Mouse (Mus musculus): Measurements from ENCODE around the gene Zfp473.
"Not testable (repeated sequence)": the region's sequence is repeated elsewhere in the genome, so short reads cannot be mapped to it uniquely, and the experiment has no call there.

Zfp473 gene

GRCm38 (mm10) chr7:44750950-44751349, at the start of gene Zfp473:
Zfp473 (minus strand) TSS chr7:44751050.
- DNase-seq (ENCODE audit: low spot score), result not testable (repeated sequence)

DNA sequence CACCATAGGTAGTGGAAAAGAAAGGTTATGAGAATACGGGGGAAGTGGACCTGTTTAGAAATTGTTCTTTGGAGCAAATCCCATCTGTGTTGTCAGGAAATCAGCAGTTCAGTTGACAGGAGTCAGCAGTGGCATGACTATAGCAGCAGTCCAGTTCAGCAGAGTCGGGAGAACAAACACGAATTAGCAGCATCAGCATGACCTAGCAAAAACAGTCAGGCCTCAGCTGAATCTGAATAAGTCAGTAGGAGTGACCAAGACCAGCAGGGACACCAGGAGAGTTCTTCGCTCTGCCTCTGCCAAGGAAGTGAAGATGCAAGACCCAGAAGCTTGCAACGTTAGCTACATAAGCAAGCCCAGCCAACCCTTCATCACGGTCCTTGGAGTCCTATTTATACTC, 41.9 kb upstream of the Zfp473 start:
- no peak for DNase-seq (ENCODE audit: low spot score)

- DNase-seq (ENCODE audit: low spot score), result no peak
Observed at GRCm38 (mm10) chr7:44790066-44790465, 39.2 kb upstream of the Zfp473 start.

DNA sequence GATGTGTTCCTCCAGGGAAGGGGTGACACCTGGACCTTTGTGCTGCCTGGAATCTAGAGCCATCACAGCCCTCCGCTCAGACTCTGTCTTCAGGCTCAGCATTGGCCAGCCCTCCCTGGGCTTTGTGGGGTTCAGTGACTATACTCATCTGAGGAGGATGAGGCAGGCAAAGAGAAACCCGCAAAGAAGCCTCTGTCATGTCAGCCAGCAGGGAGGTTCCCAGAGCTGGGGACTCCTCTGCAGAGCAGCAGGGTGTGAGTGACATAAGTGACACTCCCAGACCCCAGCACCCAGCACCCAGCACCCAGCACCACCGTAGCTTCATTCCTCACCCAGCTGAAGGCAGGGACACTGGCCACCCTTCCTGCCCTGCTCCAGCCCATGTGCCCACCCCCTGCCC, 38.7 kb upstream of the Zfp473 start:
- no peak for DNase-seq (ENCODE audit: low spot score)

DNA sequence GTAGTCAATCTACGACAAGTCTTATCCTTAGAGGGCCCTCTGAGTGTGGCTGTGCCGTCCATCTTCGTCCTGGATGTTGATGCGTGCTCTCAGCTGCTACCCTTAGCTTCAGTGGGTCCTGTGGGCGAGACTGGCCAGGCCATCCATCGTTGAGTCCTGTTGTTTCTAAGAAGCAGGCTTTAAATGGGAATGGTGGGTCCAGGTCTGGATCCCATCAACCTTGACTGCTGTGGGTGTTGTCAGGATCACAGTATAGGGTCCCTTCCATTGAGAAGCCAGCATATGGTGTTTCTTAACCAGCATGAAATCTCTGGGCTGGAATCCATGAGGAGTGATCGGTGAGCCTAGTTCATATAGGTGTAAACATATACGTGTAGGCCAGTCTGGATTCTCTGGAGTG, 29.3 kb upstream of the Zfp473 start:
- DNase-seq (ENCODE audit: low spot score), result no peak

- no peak for DNase-seq (ENCODE audit: low spot score)
Observed at GRCm38 (mm10) chr7:44776849-44777498, 26.1 kb upstream of the Zfp473 start.

- peak; percentile 72 for DNase-seq (ENCODE audit: low spot score)
Observed at GRCm38 (mm10) chr7:44772591-44773204, 21.8 kb upstream of the Zfp473 start.

- DNase-seq (ENCODE audit: low spot score), result no peak
Observed at GRCm38 (mm10) chr7:44770046-44770578, 19.3 kb upstream of the Zfp473 start.

GRCm38 (mm10) chr7:44768129-44768528, 17.3 kb upstream of the Zfp473 start:
- DNase-seq (ENCODE audit: low spot score), result no peak

GRCm38 (mm10) chr7:44760366-44760765, 9.5 kb upstream of the Zfp473 start:
- no peak for DNase-seq (ENCODE audit: low spot score)

- DNase-seq (ENCODE audit: low spot score), result no peak
Observed at GRCm38 (mm10) chr7:44757164-44757563, 6.3 kb upstream of the Zfp473 start.

DNA sequence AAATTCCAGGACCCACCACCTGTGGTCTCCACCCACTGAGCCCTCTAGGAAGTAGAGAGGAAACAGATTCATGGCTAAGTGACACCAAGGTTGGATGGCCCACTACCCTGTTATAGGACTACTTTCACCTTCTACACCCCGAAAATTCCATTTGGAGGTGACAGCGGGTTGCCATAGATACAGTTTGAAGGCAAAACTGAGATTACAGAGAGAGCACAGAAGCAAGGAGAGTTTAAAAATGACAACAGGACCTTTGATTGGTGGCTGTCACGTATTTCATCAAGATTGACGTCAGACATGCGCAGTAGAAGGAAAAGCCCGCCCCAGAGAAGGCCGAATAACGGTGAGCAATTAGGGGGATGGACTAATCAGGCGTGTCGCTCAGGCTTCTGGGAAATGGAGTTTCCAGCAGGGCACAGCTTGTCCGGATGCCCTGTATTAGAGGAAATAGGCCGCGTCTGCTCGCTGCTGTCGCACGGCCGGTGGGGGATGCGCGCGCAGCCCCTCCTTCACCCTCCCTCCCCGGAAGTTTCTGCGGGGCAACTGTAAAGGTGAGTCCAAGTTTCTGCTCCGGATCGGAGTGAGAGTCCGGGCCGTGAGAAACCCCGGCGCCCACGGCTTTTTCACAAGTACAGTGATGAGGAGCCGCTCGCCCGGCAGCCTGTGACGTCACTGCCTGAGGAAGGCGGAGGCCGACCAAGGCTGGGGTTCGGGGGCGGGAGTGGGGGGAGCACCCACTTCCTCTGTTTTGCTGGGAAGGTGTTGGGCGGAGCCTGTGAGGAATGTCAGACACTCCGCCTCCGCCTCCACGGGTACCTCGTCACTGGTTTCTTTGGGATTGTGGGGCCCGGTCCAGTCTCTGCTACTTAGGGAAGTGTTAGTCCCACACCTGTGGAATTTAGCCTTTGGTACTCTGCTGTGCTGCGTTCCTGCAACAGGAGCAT, 2.5 kb downstream of the Zfp473 start, which contains the start of gene Vrk3:
Vrk3 (plus strand) TSS at position 313 of the 944 bp plus-strand sequence.
- peak; percentile 98 for DNase-seq (ENCODE audit: low spot score)

DNA sequence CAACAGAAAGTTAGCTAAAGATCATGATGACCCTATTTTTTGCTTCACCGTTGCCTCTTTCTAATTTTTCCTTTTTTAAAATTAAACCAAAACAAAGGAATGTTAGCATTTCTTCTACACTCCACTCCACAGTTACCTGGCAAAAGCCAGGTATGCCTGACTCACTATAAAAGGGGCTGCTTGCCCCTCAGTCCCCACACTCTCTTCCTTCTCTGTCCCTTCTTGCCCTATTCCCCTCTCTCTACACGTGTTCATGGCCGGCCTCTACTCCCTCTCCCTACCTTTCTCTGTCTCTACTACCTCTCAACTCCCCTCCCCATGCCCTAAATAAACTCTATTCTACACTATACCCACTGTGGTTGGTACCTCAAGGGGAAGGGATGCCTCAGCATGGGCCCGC, 3.7 kb downstream of the Zfp473 start:
- no peak for DNase-seq (ENCODE audit: low spot score)

DNA sequence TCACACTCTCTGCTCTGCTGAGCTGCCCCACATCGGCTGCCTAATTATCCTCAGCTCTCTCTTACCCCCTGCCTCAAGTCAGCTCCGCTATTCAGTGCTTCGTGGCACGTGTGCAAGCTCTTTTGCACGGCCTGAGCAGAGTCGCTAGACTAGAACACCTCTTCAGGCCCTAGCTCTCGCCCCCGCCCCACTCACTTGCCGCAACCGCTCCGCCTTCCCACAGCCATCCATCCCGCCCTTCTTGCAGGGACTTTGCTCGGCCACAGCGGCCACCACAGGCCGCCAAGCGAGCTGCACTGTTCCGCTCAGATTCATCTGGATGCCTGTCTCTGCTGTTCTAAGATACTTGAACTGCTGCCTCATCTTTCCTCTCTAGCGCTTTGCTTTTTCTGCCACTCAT, 5.8 kb downstream of the Zfp473 start:
- peak; percentile 86 for DNase-seq (ENCODE audit: low spot score)

DNA sequence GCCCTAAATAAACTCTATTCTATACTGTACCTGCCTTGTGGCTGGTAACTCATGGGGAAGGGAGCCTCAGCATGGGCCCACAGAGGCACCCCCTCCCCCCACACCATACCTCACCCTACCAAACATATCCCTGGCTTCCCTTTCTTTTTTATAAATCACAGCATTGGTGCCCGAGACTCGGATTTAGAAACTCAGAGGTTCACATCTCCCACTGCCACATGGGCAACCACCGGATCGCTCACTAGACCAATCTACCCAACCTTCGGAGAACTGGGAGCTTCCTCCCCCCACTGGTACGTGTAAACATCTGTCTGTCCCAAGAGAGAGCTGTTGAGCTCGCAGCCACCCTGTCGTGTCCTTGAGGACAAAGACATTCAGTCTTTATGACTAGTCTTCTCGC, 6.6 kb downstream of the Zfp473 start:
- DNase-seq (ENCODE audit: low spot score), result no peak

- no peak for DNase-seq (ENCODE audit: low spot score)
Observed at GRCm38 (mm10) chr7:44741361-44741760, 9.5 kb downstream of the Zfp473 start.

GRCm38 (mm10) chr7:44733723-44734122, 17.1 kb downstream of the Zfp473 start:
- no peak for DNase-seq (ENCODE audit: low spot score)

DNA sequence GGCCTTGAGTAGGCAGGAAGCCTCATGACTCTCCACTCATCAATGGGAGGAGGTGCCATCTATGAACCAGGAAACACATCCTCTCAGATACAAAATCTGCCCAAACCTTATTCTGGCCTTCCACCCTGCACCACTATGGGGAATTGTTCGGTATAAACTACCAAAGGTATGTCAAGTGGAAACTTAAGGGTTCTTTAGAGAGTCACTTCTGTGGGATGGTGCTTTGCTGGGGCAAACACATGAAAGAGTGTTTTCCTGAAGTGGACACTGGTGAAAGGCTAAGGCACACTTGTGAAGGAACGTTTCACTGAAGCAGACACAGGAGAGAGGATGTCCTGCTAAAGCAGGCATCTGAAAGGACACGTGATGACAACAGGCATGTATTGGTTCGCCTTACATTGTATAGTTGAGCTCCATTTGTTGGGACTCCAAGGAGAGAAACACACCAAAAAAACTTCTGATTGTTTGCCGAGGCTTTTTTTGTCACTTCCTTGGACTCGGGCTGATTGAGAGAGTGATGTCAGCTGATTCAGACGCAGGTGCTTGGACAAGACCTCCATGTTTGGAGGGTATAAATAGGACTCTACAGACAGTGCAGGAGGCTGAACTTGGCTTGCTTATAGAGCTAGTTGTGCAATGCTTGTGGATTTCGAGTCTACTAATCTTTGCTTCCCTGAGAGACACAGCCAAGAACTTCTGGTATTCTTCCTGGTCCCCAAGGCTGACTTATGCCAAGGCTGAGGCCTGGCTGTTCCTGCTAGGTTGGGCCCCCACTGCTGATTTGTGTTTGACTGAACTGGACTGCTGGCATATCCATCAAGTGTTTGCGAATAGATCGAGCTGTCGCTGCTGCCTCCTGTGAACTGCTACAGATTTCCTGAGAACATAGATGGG, 22.5 kb downstream of the Zfp473 start:
- DNase-seq (ENCODE audit: low spot score), result no peak

GRCm38 (mm10) chr7:44727151-44727550, 23.7 kb downstream of the Zfp473 start:
- DNase-seq (ENCODE audit: low spot score), result no peak

GRCm38 (mm10) chr7:44726343-44726742, 24.5 kb downstream of the Zfp473 start:
- DNase-seq (ENCODE audit: low spot score), result peak; percentile 12

- DNase-seq (ENCODE audit: low spot score), result no peak
Observed at GRCm38 (mm10) chr7:44724316-44724715, 26.5 kb downstream of the Zfp473 start.
